Mouse (Mus musculus): ENCODE measurements around the gene Eri2. TPM values are rescaled to one million over a fixed set of nuclear protein-coding genes. Genes with fewer than 3 reads are reported as not detected.
A peak's percentile ranks its signal among the peaks of the same experiment; 100 is the strongest.

Eri2 gene
- total RNA-seq, 1 experiment: 14.3 TPM

DNA sequence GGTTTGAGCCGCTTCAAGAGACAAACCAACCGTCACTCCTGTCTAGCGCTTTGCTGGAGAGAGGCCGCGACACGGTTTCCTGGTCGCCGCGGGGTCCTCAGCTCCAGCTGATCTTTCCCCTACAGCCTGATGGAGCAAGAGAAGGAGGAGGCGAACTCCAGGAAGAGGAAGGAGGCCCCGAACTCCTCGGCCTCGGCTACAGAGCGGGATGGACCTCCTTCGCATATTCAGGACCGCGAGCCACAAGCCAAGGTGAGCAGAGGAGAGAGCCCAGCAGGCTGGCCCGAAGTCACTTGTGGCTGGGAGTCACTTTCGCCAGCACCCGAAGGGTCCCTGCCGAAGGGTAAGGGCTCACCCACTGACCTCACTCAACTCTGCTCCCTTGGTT is 387 bp upstream of the Eri2 start:
- Histone ChIP-seq H3K4me3 (ENCODE audit: insufficient read depth in 1 of 2, low read depth in 1 of 2, low read length in 2 of 2, poor library complexity in 1 of 2, severe bottlenecking in 1 of 2) (peak overlapping the region; percentile 84 to 96), H3K4me1 (ENCODE audit: control insufficient read depth in 2 of 2, insufficient read depth in 2 of 2, low read length in 2 of 2, poor library complexity in 1 of 2) (no peaks in the 10 kb centered on the region), H3K27ac (ENCODE audit: insufficient read depth, low read depth, low read length, poor library complexity, severe bottlenecking) (peak overlapping the region; percentile 37; the same call in 1 of the 2 replicates), H3K36me3 (ENCODE audit: control insufficient read depth, insufficient read depth, low read length, poor library complexity, severe bottlenecking) (peaks cover 5% of the 10 kb centered on the region), H3K9ac (ENCODE audit: insufficient read depth, low read depth, low read length, poor library complexity, severe bottlenecking) (peak overlapping the region; percentile 93), H3K9me3 (ENCODE audit: control insufficient read depth, insufficient read depth, low read depth, low read length) (no peaks in the 10 kb centered on the region)
- in situ Hi-C loops (cut with MboI; ENCODE audit: low sequenced_read_pairs in 2 of 2, unreplicated experiment in 2 of 2): no loop called here
- no peak for TF ChIP-seq MAFK (IDR thresholded peaks at IDR 0.05; ENCODE audit: insufficient read depth, low read depth, low read length)
- no peak for TF ChIP-seq HCFC1 (IDR thresholded peaks at IDR 0.05; ENCODE audit: borderline replicate concordance, insufficient read depth, low read length)
- no peak for TF ChIP-seq ZNF384 (IDR thresholded peaks at IDR 0.05; ENCODE audit: low read depth, low read length)
- TF ChIP-seq ZC3H11A (IDR thresholded peaks at IDR 0.05; ENCODE audit: borderline replicate concordance, low read depth, low read length): no peak
- no peak for DNase-seq (ENCODE audit: low read depth, low spot score)

DNA sequence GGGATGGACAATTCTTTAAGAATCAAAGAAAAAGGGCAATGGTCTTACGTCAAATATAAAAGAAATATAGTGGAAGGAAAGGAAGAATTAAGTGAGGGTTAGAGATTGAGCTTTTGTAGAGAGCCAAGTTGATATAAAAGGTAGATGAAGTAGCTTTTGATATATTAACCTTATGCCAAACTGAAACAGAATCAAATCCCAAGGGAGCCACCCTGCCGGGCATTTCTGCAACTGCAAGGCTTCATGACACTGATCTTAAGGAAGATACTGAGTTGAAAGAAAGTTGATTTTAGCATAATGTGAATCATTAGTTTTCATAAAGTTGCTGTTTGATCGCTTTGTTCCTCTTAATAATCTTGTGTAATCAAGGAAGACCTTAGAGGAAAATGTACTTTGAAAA is 4.8 kb downstream of the Eri2 start:
- H3K4me3 ChIP-seq (ENCODE audit: insufficient read depth in 1 of 2, low read depth in 1 of 2, low read length in 2 of 2, poor library complexity in 1 of 2, severe bottlenecking in 1 of 2): no peak overlapping the region
- H3K36me3 ChIP-seq (ENCODE audit: control insufficient read depth, insufficient read depth, low read length, poor library complexity, severe bottlenecking): peaks cover 15% of the 10 kb centered on the region
- DNase-seq (ENCODE audit: low read depth, low spot score): no peak
- H3K9ac ChIP-seq (ENCODE audit: insufficient read depth, low read depth, low read length, poor library complexity, severe bottlenecking): no peak overlapping the region
- in situ Hi-C loops (cut with MboI; ENCODE audit: low sequenced_read_pairs in 2 of 2, unreplicated experiment in 2 of 2): no loop called here
- H3K4me1 ChIP-seq (ENCODE audit: control insufficient read depth in 2 of 2, insufficient read depth in 2 of 2, low read length in 2 of 2, poor library complexity in 1 of 2): no peaks in the 10 kb centered on the region
- TF ChIP-seq ZNF384 (IDR thresholded peaks at IDR 0.05; ENCODE audit: low read depth, low read length): no peak
- TF ChIP-seq CHD2 (IDR thresholded peaks at IDR 0.05; ENCODE audit: low read depth, low read length): no peak
- no peak for TF ChIP-seq HCFC1 (IDR thresholded peaks at IDR 0.05; ENCODE audit: borderline replicate concordance, insufficient read depth, low read length)
- TF ChIP-seq MAFK (IDR thresholded peaks at IDR 0.05; ENCODE audit: insufficient read depth, low read depth, low read length): no peak
- TF ChIP-seq ZC3H11A (IDR thresholded peaks at IDR 0.05; ENCODE audit: borderline replicate concordance, low read depth, low read length): no peak
- no peaks in the 10 kb centered on the region for H3K9me3 ChIP-seq (ENCODE audit: control insufficient read depth, insufficient read depth, low read depth, low read length)
- no peak overlapping the region for H3K27ac ChIP-seq (ENCODE audit: insufficient read depth, low read depth, low read length, poor library complexity, severe bottlenecking)

DNA sequence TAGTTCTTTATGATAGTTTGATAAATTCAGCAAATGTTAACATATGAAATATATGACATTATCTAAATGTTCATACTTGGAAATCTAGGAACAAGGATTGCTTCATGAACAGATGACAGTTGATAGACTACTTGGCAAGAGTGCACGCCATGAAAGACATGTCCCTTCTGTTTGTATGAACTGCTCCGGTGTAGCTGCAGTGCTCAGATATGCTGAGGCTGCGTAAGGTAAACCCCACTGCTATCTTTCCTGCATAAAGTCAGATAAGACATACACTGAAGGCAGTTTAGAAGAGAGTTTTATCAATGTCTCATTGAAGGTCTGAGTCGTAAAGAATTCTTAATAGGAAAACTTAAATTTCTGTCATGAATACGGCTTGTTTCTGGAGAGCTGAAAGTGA is 8.9 kb downstream of the Eri2 start:
- Histone ChIP-seq H3K9me3 (ENCODE audit: control insufficient read depth, insufficient read depth, low read depth, low read length) (no peaks in the 10 kb centered on the region), H3K9ac (ENCODE audit: insufficient read depth, low read depth, low read length, poor library complexity, severe bottlenecking) (no peak overlapping the region), H3K27ac (ENCODE audit: insufficient read depth, low read depth, low read length, poor library complexity, severe bottlenecking) (no peak overlapping the region), H3K4me1 (ENCODE audit: control insufficient read depth in 2 of 2, insufficient read depth in 2 of 2, low read length in 2 of 2, poor library complexity in 1 of 2) (no peaks in the 10 kb centered on the region), H3K36me3 (ENCODE audit: control insufficient read depth, insufficient read depth, low read length, poor library complexity, severe bottlenecking) (peaks cover 14% of the 10 kb centered on the region), H3K4me3 (ENCODE audit: insufficient read depth in 1 of 2, low read depth in 1 of 2, low read length in 2 of 2, poor library complexity in 1 of 2, severe bottlenecking in 1 of 2) (no peak overlapping the region)
- DNase-seq (ENCODE audit: low read depth, low spot score): no peak
- in situ Hi-C loops (cut with MboI; ENCODE audit: low sequenced_read_pairs in 2 of 2, unreplicated experiment in 2 of 2): no loop called here
- TF ChIP-seq MAFK (IDR thresholded peaks at IDR 0.05; ENCODE audit: insufficient read depth, low read depth, low read length): no peak
- no peak for TF ChIP-seq ZC3H11A (IDR thresholded peaks at IDR 0.05; ENCODE audit: borderline replicate concordance, low read depth, low read length)
- TF ChIP-seq HCFC1 (IDR thresholded peaks at IDR 0.05; ENCODE audit: borderline replicate concordance, insufficient read depth, low read length): no peak
- TF ChIP-seq CHD2 (IDR thresholded peaks at IDR 0.05; ENCODE audit: low read depth, low read length): no peak
- TF ChIP-seq ZNF384 (IDR thresholded peaks at IDR 0.05; ENCODE audit: low read depth, low read length): no peak

DNA sequence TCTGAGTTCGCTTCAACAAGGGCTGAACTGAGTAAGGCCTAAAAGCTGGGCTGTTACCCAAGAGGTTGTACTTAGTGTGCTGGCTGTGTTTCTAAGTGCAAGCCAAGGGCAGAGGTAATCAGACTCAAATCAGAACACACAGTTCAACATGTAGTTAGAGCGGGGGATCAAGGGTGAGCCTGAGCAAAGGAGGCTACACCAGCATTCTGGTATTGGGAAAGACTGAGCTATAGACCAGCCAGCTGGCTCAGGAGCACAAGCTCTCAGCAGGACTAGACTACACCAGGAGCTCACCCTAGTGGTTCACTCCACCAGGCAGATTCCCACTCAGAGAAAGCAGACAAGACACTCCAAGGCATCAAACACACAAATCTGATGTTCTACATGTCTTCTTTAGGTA is 10.4 kb downstream of the Eri2 start:
- TF ChIP-seq CHD2 (IDR thresholded peaks at IDR 0.05; ENCODE audit: low read depth, low read length) (no peak), ZNF384 (IDR thresholded peaks at IDR 0.05; ENCODE audit: low read depth, low read length) (no peak), HCFC1 (IDR thresholded peaks at IDR 0.05; ENCODE audit: borderline replicate concordance, insufficient read depth, low read length) (no peak), MAFK (IDR thresholded peaks at IDR 0.05; ENCODE audit: insufficient read depth, low read depth, low read length) (no peak), ZC3H11A (IDR thresholded peaks at IDR 0.05; ENCODE audit: borderline replicate concordance, low read depth, low read length) (no peak)
- DNase-seq (ENCODE audit: low read depth, low spot score): no peak
- H3K9ac ChIP-seq (ENCODE audit: insufficient read depth, low read depth, low read length, poor library complexity, severe bottlenecking): no peak overlapping the region
- peaks cover 9% of the 10 kb centered on the region for H3K36me3 ChIP-seq (ENCODE audit: control insufficient read depth, insufficient read depth, low read length, poor library complexity, severe bottlenecking)
- no peak overlapping the region for H3K27ac ChIP-seq (ENCODE audit: insufficient read depth, low read depth, low read length, poor library complexity, severe bottlenecking)
- H3K9me3 ChIP-seq (ENCODE audit: control insufficient read depth, insufficient read depth, low read depth, low read length): no peaks in the 10 kb centered on the region
- H3K4me3 ChIP-seq (ENCODE audit: insufficient read depth in 1 of 2, low read depth in 1 of 2, low read length in 2 of 2, poor library complexity in 1 of 2, severe bottlenecking in 1 of 2): no peak overlapping the region
- H3K4me1 ChIP-seq (ENCODE audit: control insufficient read depth in 2 of 2, insufficient read depth in 2 of 2, low read length in 2 of 2, poor library complexity in 1 of 2): no peaks in the 10 kb centered on the region
- in situ Hi-C loops (cut with MboI; ENCODE audit: low sequenced_read_pairs in 2 of 2, unreplicated experiment in 2 of 2): no loop called here

DNA sequence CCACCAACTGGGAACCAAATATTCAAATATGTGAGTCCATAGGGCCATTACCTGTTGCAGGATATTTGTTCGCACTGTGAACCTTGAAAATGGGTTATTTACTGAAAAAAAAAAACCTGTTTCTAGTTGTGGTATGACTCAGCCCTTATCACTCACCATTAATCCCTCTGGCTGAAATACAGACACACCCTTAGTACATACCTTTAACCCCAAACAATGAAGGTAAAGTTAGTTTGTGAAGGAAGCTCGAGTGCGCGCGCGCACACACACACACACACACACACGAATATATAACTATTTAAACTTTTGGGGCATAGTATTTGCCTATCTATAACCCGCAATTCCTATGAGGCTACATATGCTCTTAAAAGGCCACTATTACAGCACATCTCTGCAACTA is 24.0 kb downstream of the Eri2 start:
- Histone ChIP-seq H3K4me3 (ENCODE audit: insufficient read depth in 1 of 2, low read depth in 1 of 2, low read length in 2 of 2, poor library complexity in 1 of 2, severe bottlenecking in 1 of 2) (no peak overlapping the region), H3K27ac (ENCODE audit: insufficient read depth, low read depth, low read length, poor library complexity, severe bottlenecking) (no peak overlapping the region)
- in situ Hi-C loops (cut with MboI; ENCODE audit: low sequenced_read_pairs in 2 of 2, unreplicated experiment in 2 of 2): no loop called here

More for the DNA sequence above, 24.0 kb downstream of the Eri2 start:
- TF ChIP-seq ZC3H11A (IDR thresholded peaks at IDR 0.05; ENCODE audit: borderline replicate concordance, low read depth, low read length) (no peak), CHD2 (IDR thresholded peaks at IDR 0.05; ENCODE audit: low read depth, low read length) (no peak), HCFC1 (IDR thresholded peaks at IDR 0.05; ENCODE audit: borderline replicate concordance, insufficient read depth, low read length) (no peak), ZNF384 (IDR thresholded peaks at IDR 0.05; ENCODE audit: low read depth, low read length) (no peak), MAFK (IDR thresholded peaks at IDR 0.05; ENCODE audit: insufficient read depth, low read depth, low read length) (no peak)
- Histone ChIP-seq H3K36me3 (ENCODE audit: control insufficient read depth, insufficient read depth, low read length, poor library complexity, severe bottlenecking) (no peaks in the 10 kb centered on the region), H3K9me3 (ENCODE audit: control insufficient read depth, insufficient read depth, low read depth, low read length) (no peaks in the 10 kb centered on the region), H3K4me1 (ENCODE audit: control insufficient read depth in 2 of 2, insufficient read depth in 2 of 2, low read length in 2 of 2, poor library complexity in 1 of 2) (no peaks in the 10 kb centered on the region), H3K9ac (ENCODE audit: insufficient read depth, low read depth, low read length, poor library complexity, severe bottlenecking) (no peak overlapping the region)
- no peak for DNase-seq (ENCODE audit: low read depth, low spot score)

Measured in ES-E14 (cell line).